Mouse (Mus musculus) testis, adult 2 months (tissue): ENCODE results near the gene Hnf4a. TPM values are rescaled to one million over a fixed set of nuclear protein-coding genes. Genes with fewer than 3 reads are reported as not detected.

Experiments
- H3K27ac ChIP-seq: fragments of 200-500 bp; 2 replicates; pipeline ENCODE4 v1.5.1; 2012; ENCODE audit warnings: low read depth, low read length; ENCODE audit not compliant: control insufficient read depth, insufficient read depth
- H3K27me3 ChIP-seq: fragments of 200-500 bp; 2 replicates; pipeline ENCODE4 v1.6.1; 2012; ENCODE audit warnings: mild to moderate bottlenecking, low read length, moderate library complexity; ENCODE audit not compliant: control insufficient read depth, insufficient read depth
- H3K36me3 ChIP-seq: fragments of 200-500 bp; 2 replicates; pipeline ENCODE4 v1.6.1; 2012; ENCODE audit warnings: mild to moderate bottlenecking, low read length; ENCODE audit not compliant: control insufficient read depth, insufficient read depth
- H3K4me1 ChIP-seq: fragments of 200-500 bp; 2 replicates; pipeline ENCODE4 v1.6.1; 2012; ENCODE audit warnings: low read length; ENCODE audit not compliant: control insufficient read depth, insufficient read depth
- H3K4me3 ChIP-seq: fragments of 200-500 bp; 2 replicates; pipeline ENCODE4 v1.5.1; 2012; ENCODE audit warnings: low read depth, mild to moderate bottlenecking, low read length, moderate library complexity, mixed read lengths; ENCODE audit not compliant: control insufficient read depth
- CTCF ChIP-seq: fragments of 200-500 bp; IDR thresholded peaks from 2 replicates; pipeline ENCODE4 v1.5.1; 2012; ENCODE audit warnings: low read depth, mild to moderate bottlenecking, inconsistent platforms, low read length, moderate library complexity; ENCODE audit not compliant: control insufficient read depth, insufficient read depth, insufficient replicate concordance
- POLR2A ChIP-seq: fragments of 200-500 bp; IDR thresholded peaks from 2 replicates; pipeline ENCODE4 v1.6.1; 2012; ENCODE audit warnings: low read depth, mild to moderate bottlenecking, inconsistent platforms, low read length, moderate library complexity; ENCODE audit not compliant: control insufficient read depth
- polyA plus RNA-seq: library from polyadenylated mRNA; depleted of rRNA; stranded (reverse); fragments of >200 nt; gene quantifications from 2 replicates; pipeline ENCODE4 v1.2.3, GENCODE M21; 2012

Hnf4a gene
- polyA plus RNA-seq, 1 experiment: 0.10 TPM

DNA sequence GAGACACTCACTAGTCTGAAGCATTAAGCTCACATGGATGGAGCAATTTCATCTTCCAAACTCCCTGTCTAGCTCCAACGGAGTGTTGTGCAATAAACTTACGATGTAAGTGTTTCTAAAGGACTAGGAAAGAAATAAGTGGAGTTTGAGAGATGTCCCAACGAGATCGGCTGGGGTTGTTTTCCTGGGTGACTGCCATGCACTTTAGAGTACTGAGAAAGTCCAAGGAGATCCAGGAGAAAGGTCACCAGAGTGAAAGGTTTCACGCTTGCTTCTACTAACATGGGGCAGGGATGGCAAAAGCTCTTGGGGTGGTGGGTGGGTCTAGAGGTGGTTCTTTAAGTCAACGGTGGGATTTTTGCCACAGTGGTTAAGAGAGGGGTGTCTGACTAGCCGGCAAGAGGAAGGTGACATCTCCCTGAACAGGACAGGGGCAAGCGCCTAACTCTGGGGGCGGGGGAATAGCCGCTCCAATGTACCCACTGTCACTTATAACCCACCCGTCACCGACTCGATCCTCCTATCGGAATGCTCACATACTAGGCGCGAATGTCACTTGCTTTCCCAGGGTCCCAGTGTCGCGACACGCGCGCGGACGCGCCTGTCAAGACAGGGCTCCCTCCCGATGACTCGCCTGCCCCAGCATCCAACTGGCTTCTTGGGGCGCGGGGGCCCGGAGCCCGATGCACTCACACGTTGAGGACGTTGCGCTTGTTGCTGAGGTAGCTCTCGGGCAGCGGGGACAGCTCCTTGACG is 34.7 kb upstream of the Hnf4a start:
- H3K4me1 ChIP-seq: peaks cover 4% of the 10 kb centered on the region
- H3K27ac ChIP-seq: peak overlapping the region; percentile 45
- no peaks in the 10 kb centered on the region for H3K27me3 ChIP-seq
- H3K36me3 ChIP-seq: no peaks in the 10 kb centered on the region
- peak overlapping the region; percentile 89 for H3K4me3 ChIP-seq
- TF ChIP-seq POLR2A (no peak), CTCF (no peak)

DNA sequence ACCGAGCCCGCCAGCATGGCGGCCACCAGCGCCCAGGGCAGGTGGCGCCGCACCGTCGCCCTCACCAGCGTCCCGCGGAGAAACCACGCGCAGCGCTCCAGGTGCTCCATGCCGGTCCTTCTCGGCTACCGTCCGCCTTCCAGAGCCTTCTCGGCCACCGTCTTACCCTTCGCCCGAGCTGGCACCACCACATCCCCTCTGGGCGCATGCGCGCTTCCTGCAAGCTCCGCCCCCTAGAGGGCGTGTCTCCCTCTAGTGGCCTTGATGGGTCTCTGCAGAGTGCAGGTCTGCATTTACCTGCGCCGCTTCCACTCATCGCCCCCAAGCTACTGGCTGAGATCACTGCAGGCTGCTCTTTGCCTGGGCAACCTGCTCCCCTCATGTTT is 34.1 kb upstream of the Hnf4a start, which contains the start of gene Fitm2:
Fitm2 (minus strand) TSS at position 164 of the 386 bp plus-strand sequence.
- peak within 1 kb of the TSS; percentile 89 for H3K4me3 ChIP-seq

DNA sequence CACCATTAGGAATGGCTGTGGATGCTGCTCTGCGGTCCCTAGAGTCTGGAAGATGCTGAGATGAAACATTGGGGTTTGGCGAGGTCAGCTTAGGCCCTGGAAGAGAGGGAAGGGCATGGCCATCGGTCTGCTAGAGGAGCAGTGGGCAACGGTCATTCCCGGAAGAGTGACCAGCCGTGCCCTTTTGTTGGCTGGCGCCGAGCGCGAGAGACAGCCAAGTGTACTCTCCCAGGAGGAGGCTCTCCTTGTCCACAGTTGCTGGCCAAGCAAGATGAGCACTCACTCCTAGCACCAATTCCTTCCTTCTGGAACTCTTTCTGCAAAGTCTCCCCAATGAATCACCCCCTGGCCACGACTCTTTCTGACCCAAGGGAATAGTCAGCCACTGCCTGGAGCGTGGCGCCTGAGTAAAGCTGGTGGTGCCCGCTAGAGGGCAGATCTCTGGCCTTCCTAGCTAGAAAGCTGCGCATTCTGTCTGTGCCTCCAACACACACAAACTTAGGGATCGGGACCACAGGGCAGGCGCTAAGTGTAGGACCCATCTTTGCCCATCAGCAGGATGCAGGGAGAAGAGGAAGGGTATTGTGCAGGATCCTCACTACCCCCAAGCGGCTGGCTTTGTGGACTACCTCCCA is 26.3 kb upstream of the Hnf4a start:
- Histone ChIP-seq H3K27me3 (no peaks in the 10 kb centered on the region), H3K4me3 (no peak overlapping the region), H3K27ac (no peak overlapping the region), H3K36me3 (no peaks in the 10 kb centered on the region), H3K4me1 (peaks cover 14% of the 10 kb centered on the region)
- TF ChIP-seq CTCF (peak; percentile 44; the same call in 1 of the 2 replicates), POLR2A (no peak)

More for the DNA sequence above, 34.1 kb upstream of the Hnf4a start, which contains the start of gene Fitm2:
- H3K4me1 ChIP-seq: peaks cover 4% of the 10 kb centered on the region
- no peaks in the 10 kb centered on the region for H3K36me3 ChIP-seq
- peak within 1 kb of the TSS; percentile 45 for H3K27ac ChIP-seq
- TF ChIP-seq CTCF: peak; percentile 99
- TF ChIP-seq POLR2A: peak; percentile 43; the same call in 1 of the 2 replicates
- H3K27me3 ChIP-seq: no peaks in the 10 kb centered on the region

DNA sequence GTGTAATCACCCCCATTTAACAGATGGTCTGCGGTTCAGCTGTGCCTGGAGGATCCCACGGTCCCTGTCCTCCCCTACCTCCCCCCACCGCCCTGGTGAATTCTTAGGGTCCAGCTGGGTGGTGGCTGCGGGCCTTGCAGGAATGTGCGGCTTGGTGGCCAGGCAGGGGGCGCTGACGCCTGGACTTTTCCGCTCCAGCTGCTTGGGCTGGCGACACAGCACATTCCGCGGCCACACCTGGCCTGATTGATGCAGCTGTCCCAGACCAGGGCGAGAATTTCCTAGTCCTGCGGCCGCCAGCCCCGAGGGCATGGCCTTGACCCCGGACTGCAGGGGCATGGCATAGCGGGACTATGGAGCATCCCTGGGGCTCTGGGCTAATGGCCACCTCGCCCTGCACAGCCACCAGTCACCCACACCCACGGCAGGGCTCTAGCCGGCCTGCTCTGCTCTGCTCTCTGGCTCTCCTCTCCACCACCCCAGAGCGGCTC is 25.0 kb upstream of the Hnf4a start:
- H3K27ac ChIP-seq: no peak overlapping the region
- peaks cover 14% of the 10 kb centered on the region for H3K4me1 ChIP-seq
- peak overlapping the region; percentile 37 for H3K4me3 ChIP-seq
- H3K27me3 ChIP-seq: no peaks in the 10 kb centered on the region
- H3K36me3 ChIP-seq: no peaks in the 10 kb centered on the region
- TF ChIP-seq CTCF (no peak), POLR2A (no peak)

DNA sequence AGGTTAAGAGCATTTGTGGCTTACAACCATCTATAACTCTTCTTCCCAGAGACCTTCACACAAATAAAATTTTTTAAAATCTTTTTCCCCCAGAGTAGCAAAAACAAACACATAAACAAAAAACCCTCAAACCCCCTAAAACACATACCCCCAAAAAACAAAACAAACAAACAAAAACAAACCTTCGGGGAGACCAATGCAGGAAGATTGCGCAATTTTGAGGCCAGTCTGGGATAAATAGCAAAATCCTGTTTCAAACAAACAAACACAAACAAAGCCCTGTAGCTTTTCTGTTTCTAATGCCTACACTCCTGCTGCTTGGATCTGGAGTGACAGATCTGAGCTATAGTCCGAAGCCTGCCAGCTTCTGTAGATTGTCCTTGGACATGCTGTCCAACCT is 19.2 kb upstream of the Hnf4a start:
- Histone ChIP-seq H3K36me3 (no peaks in the 10 kb centered on the region), H3K4me3 (no peak overlapping the region), H3K27me3 (no peaks in the 10 kb centered on the region), H3K27ac (no peak overlapping the region), H3K4me1 (no peaks in the 10 kb centered on the region)
- TF ChIP-seq POLR2A: no peak
- TF ChIP-seq CTCF: no peak

DNA sequence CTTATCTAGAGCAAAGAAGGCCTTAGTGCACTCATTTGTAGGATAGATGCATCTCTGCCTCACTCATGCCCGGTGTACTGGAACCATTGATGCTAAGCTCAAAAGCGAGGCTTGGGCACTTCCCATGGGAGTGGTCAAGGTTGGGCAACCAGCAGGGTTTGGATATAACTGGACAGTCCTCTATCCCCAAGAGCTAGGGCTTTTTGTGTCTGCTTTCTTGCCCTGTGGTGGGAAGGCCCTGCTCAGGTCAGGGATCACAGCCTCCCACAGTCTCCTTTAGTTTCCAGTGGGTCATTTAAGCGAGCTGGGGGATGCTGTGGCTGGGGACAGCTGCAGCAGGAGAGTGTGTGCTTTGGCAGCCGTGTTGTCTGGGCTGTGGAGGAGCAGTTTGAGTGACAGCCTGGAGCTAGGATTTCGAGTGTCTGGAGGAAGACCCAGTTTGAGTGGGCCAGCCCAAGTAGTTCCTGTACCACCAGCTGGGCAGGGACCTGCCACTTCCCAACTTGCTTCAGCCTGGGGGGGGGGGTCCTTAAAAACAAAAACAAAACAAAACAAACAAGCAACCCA is 16.8 kb upstream of the Hnf4a start:
- H3K27ac ChIP-seq: no peak overlapping the region
- TF ChIP-seq POLR2A (no peak), CTCF (no peak)
- H3K4me1 ChIP-seq: no peaks in the 10 kb centered on the region
- H3K4me3 ChIP-seq: no peak overlapping the region
- no peaks in the 10 kb centered on the region for H3K27me3 ChIP-seq
- no peaks in the 10 kb centered on the region for H3K36me3 ChIP-seq

DNA sequence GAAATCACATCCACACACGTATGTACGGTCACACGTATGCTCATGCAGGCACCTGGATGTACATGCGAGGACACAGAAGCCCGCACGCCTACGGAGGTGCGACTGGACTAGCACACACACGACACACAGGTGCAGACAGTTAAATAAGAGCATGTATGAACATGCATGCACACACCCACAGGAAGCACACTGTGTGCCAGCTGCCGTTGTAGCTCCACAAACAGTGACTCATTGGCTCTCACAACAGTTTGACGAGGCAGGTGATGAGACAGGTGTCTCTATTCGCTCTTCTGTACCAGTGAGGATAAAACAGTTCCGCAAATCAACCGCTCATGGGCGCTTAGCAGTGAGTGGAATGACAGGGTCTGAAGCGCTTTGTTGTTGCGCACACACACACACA is 16.0 kb upstream of the Hnf4a start:
- Histone ChIP-seq H3K36me3 (no peaks in the 10 kb centered on the region), H3K27ac (no peak overlapping the region), H3K27me3 (no peaks in the 10 kb centered on the region), H3K4me1 (no peaks in the 10 kb centered on the region), H3K4me3 (no peak overlapping the region)
- TF ChIP-seq CTCF (no peak), POLR2A (no peak)
